Comparison of ENCODE assay signal across 22 mouse cellular contexts in genomic region chr2:125739338-125739737, GRCm38 (mm10). TPM values are rescaled to one million over a fixed set of nuclear protein-coding genes. Genes with fewer than 3 reads are reported as not detected.
"Had no signal": no experiment of that assay in that cellular context is flagged by ENCODE, and none has a peak within 500 bp of the region (broad histone marks: within the 10 kb centered on the region; RNA-seq: fewer than 3 reads in every experiment).

No protein-coding gene starts in this region.

- H3K9ac ChIP-seq: liver, embryonic 13.5 days; liver, embryonic 15.5 days; liver, postnatal 0 days; lung, embryonic 15.5 days; midbrain, embryonic 13.5 days; midbrain, embryonic 15.5 days; neural tube, embryonic 12.5 days had no signal

- H3K4me2 ChIP-seq: liver, embryonic 13.5 days; liver, embryonic 15.5 days; lung, embryonic 15.5 days; midbrain, embryonic 11.5 days; midbrain, embryonic 13.5 days; midbrain, embryonic 15.5 days; neural tube, embryonic 12.5 days had no signal

- H3K27ac ChIP-seq: liver, embryonic 13.5 days; liver, embryonic 15.5 days; lung, embryonic 15.5 days; macrophage; midbrain, embryonic 13.5 days; midbrain, embryonic 15.5 days; neural tube, embryonic 12.5 days had no signal

- ATAC-seq: liver, postnatal 0 days; lung, postnatal 0 days; midbrain, embryonic 13.5 days; midbrain, embryonic 15.5 days had no signal

- H3K27me3 ChIP-seq: liver, embryonic 13.5 days; liver, embryonic 15.5 days; lung, embryonic 15.5 days; midbrain, embryonic 13.5 days; midbrain, embryonic 15.5 days; neural tube, embryonic 12.5 days had no signal

- H3K4me1 ChIP-seq: lung, embryonic 15.5 days; midbrain, embryonic 13.5 days; midbrain, embryonic 15.5 days; neural tube, embryonic 12.5 days had no signal

- H3K4me3 ChIP-seq: liver, embryonic 13.5 days; liver, embryonic 15.5 days; lung, embryonic 15.5 days; megakaryocyte, embryonic 14.5 days; midbrain, embryonic 13.5 days; midbrain, embryonic 15.5 days; neural tube, embryonic 12.5 days had no signal

- DNase-seq: liver, embryonic 13.5 days; liver, postnatal 0 days; lung, adult 2 months; lung, postnatal 14 days; lung, postnatal 36 days; right cerebral cortex, adult 18-20 months; right cerebral cortex, postnatal 25 days; right cerebral cortex, postnatal 4 days; spleen, adult 18-20 months; thymus, adult 2 months; thymus, postnatal 14 days; thymus, postnatal 36 days had no signal

- H3K9me3 ChIP-seq: liver, embryonic 13.5 days; liver, embryonic 15.5 days; lung, embryonic 15.5 days; megakaryocyte, embryonic 14.5 days; midbrain, embryonic 13.5 days; midbrain, embryonic 15.5 days; neural tube, embryonic 12.5 days had no signal

RNA-seq across cellular contexts. Expression of gene Shc4, which starts 15.4 kb away (rescaled TPM):
- total RNA-seq: monocyte, adult 5-6 weeks had no signal
